Mouse (Mus musculus): ENCODE results near the gene Olfr644. TPM values are rescaled to one million over a fixed set of nuclear protein-coding genes. Genes with fewer than 3 reads are reported as not detected.

Gene Olfr644
- polyA plus RNA-seq (2012; ENCODE audit: insufficient read depth, insufficient read length, low replicate concordance, missing spikeins), result not detected in 2 replicates

DNA sequence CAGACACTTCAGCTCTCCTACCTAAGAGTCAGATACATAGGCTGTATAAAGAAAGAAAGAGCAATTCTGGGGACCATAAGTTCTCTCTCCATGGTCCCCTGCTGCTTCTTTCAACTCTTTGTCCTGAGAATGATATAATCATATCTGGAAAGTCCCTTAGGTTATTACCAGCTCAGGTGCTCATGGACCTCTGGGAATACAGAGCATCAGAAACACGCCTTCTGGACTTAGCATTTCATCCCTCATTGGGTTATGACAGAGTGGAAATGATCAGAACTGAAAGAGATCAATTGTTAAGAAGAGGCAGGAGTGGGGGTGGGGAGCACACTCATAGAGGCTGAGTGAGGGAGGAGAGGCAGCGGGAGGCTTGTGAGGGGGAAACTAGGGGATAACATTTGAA is at the start of gene Olfr644:
TSS of gene Olfr644 (minus strand) at position 101 of the 400 bp plus-strand sequence.
- no peak for TF ChIP-seq CTCF (IDR thresholded peaks at IDR 0.05; ENCODE audit: insufficient read depth, low read depth, low read length)
- TF ChIP-seq POLR2A (IDR thresholded peaks at IDR 0.05; ENCODE audit: insufficient read depth, low read depth, low read length), result no peak
- 66% methylated on average over 2 of the region's 2 CpGs for WGBS
- H3K4me3 ChIP-seq (ENCODE audit: insufficient read depth, low read depth, low read length), result no peak within 1 kb of the TSS
- no peaks in the 10 kb centered on the region for H3K4me1 ChIP-seq (ENCODE audit: control insufficient read depth, insufficient read depth, low read length)
- H3K27ac ChIP-seq (ENCODE audit: insufficient read depth, low read depth, low read length), result no peak within 1 kb of the TSS

DNA sequence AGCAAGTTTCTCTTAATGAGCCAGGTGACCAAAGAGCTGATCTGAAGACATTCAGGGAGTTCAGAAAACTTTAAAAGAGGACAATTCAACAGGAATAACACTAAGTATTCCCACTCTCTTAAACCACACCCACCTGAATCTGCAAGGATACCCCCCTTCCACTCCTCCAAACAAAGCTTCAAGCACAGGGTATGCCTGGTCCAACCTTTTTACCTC is 33.0 kb upstream of the Olfr644 start, which contains the start of gene Olfr646:
TSS of gene Olfr646 (plus strand) at position 117 of the 216 bp plus-strand sequence.
- Histone ChIP-seq H3K27ac (ENCODE audit: insufficient read depth, low read depth, low read length) (no peak within 1 kb of the TSS), H3K4me1 (ENCODE audit: control insufficient read depth, insufficient read depth, low read length) (no peaks in the 10 kb centered on the region), H3K4me3 (ENCODE audit: insufficient read depth, low read depth, low read length) (no peak within 1 kb of the TSS)
- TF ChIP-seq POLR2A (IDR thresholded peaks at IDR 0.05; ENCODE audit: insufficient read depth, low read depth, low read length) (no peak), CTCF (IDR thresholded peaks at IDR 0.05; ENCODE audit: insufficient read depth, low read depth, low read length) (no peak)

DNA sequence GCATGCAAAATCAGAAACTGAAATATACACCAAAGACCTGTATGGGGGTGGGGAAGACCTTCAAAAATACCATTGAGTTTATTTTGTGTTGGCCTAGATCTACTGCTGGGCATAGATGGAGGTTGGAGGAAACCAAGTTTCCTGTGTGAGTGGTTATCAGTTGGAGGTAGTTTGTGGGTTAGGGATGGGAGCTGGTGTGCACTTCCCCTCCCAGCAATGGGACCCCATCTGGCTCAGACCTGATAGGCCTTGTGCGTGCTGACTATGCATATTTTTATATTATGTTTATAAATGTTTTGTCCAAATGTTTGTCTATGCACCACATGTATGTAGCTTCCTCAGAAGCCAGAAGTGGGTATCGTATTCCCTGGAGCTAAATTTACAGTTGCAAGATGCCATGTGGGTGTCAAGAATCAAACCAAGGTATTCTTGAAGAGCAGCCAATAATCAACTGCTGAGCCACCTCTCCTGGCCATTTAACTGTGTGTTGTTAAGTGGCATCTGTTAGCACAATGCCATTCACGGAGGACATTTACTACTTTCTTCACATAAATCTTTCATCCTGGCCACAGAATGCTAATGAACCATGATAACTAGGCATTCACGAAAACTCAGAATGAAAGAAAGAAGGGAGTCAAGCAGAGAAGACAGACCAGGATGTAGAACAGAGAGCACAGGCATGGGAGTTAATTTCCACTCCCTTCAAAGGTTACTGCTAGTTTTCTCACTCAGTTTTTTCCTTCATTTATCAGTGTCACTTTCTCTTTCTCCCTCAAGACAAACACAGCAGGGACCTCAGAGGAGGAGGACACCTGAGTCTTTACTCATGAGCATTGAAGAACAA is 32.5 kb upstream of the Olfr644 start:
- no peak overlapping the region for H3K4me3 ChIP-seq (ENCODE audit: insufficient read depth, low read depth, low read length)
- H3K4me1 ChIP-seq (ENCODE audit: control insufficient read depth, insufficient read depth, low read length), result no peaks in the 10 kb centered on the region
- H3K27ac ChIP-seq (ENCODE audit: insufficient read depth, low read depth, low read length), result no peak overlapping the region
- WGBS, result 59% methylated on average over 4 of the region's 4 CpGs
- no peak for TF ChIP-seq POLR2A (IDR thresholded peaks at IDR 0.05; ENCODE audit: insufficient read depth, low read depth, low read length)
- TF ChIP-seq CTCF (IDR thresholded peaks at IDR 0.05; ENCODE audit: insufficient read depth, low read depth, low read length), result no peak

DNA sequence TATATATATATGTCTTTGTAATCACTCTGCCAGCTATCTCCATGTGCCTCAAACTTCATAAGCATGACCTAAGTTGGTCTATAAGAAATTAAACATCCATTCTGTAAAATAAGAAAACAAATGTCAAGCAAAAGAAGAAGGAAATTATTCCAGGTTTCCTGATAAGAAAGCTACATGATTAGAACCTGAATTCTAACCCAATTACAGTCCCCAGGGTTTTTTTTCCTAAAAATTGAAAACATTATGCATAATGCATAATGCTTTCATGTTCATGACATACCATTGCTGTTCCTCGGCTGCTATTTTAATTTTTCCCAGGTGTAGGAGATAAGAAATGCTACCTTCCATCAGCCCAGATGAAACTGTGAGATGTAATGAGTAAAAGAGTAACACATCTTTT is 13.7 kb upstream of the Olfr644 start, which contains the start of gene Olfr645:
TSS of gene Olfr645 (minus strand) at position 101 of the 400 bp plus-strand sequence.
- Histone ChIP-seq H3K4me1 (ENCODE audit: control insufficient read depth, insufficient read depth, low read length) (no peaks in the 10 kb centered on the region), H3K27ac (ENCODE audit: insufficient read depth, low read depth, low read length) (no peak within 1 kb of the TSS), H3K4me3 (ENCODE audit: insufficient read depth, low read depth, low read length) (no peak within 1 kb of the TSS)
- 79% methylated on average over 1 of the region's 1 CpGs for WGBS
- no peak for TF ChIP-seq CTCF (IDR thresholded peaks at IDR 0.05; ENCODE audit: insufficient read depth, low read depth, low read length)
- no peak for TF ChIP-seq POLR2A (IDR thresholded peaks at IDR 0.05; ENCODE audit: insufficient read depth, low read depth, low read length)

DNA sequence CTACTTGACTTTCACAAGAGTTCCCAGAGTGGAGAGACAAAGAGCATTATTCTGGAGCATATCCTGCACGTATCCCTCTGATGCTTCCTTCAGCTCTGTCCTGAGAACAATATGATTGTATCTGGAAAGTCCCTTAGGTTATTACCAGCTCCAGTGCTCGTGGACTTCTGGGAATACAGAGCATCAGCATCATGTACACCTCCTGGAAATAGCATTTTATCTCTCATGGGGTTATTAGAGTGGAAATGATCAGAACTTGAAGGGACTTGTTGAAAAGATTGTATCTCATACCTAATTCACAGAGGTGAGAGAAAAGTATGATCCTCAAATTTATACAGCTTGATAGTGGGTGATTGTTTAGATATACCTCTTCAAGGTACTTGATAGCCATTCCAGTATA is 10.3 kb downstream of the Olfr644 start, which contains the start of gene 4930516K23Rik:
TSS of gene 4930516K23Rik (minus strand) at position 101 of the 400 bp plus-strand sequence.
- TF ChIP-seq CTCF (IDR thresholded peaks at IDR 0.05; ENCODE audit: insufficient read depth, low read depth, low read length) (no peak), POLR2A (IDR thresholded peaks at IDR 0.05; ENCODE audit: insufficient read depth, low read depth, low read length) (no peak)
- Histone ChIP-seq H3K27ac (ENCODE audit: insufficient read depth, low read depth, low read length) (no peak within 1 kb of the TSS), H3K4me1 (ENCODE audit: control insufficient read depth, insufficient read depth, low read length) (no peaks in the 10 kb centered on the region), H3K4me3 (ENCODE audit: insufficient read depth, low read depth, low read length) (no peak within 1 kb of the TSS)
- 51% methylated on average over 2 of the region's 2 CpGs for WGBS

DNA sequence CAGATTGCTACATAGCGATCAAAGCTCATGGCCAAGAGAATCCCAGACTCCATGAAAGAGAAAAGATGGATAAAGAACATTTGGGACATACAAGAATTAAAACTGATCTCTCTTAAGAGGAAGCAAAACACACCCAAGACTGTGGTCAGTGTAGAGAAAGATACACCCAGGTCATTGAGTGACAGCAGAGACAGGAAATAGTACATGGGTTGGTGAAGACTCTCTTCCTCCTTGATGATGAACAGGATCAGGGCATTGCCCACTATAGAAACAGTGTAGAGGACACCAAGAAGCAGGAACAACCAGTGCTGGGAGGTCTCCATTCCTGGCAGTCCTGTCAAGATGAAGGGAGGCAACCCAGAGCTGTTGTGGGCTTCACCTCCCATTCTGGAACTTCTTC is 12.5 kb downstream of the Olfr644 start:
- Histone ChIP-seq H3K27ac (ENCODE audit: insufficient read depth, low read depth, low read length) (no peak overlapping the region), H3K4me3 (ENCODE audit: insufficient read depth, low read depth, low read length) (no peak overlapping the region), H3K4me1 (ENCODE audit: control insufficient read depth, insufficient read depth, low read length) (no peaks in the 10 kb centered on the region)
- no peak for TF ChIP-seq POLR2A (IDR thresholded peaks at IDR 0.05; ENCODE audit: insufficient read depth, low read depth, low read length)
- no peak for TF ChIP-seq CTCF (IDR thresholded peaks at IDR 0.05; ENCODE audit: insufficient read depth, low read depth, low read length)
- 91% methylated on average over 1 of the region's 1 CpGs for WGBS

DNA sequence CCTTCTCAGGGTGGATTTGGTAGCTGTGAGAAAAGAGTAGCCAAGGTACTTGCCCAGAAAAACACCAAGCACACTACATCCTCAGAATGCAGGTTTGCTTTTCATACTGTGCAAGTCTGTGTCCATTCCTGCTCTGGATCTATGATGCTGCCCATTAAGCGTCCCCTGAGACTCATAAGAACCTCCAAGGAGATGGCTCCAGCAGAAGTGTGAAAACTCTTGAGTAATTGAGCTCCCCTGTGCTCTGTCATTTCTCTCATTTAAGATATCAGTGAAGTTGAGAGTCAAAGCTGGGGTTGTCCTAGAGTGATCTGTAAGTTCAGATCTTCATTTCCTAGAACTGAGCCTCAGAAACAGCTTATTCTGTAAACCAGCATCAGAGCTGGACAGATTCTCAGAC is 19.1 kb downstream of the Olfr644 start, which contains the start of gene Olfr642:
TSS of gene Olfr642 (minus strand) at position 101 of the 400 bp plus-strand sequence.
- no peak within 1 kb of the TSS for H3K4me3 ChIP-seq (ENCODE audit: insufficient read depth, low read depth, low read length)
- no peak for TF ChIP-seq POLR2A (IDR thresholded peaks at IDR 0.05; ENCODE audit: insufficient read depth, low read depth, low read length)
- no peak for TF ChIP-seq CTCF (IDR thresholded peaks at IDR 0.05; ENCODE audit: insufficient read depth, low read depth, low read length)
- WGBS, result 76% methylated on average over 1 of the region's 1 CpGs
- no peaks in the 10 kb centered on the region for H3K4me1 ChIP-seq (ENCODE audit: control insufficient read depth, insufficient read depth, low read length)
- H3K27ac ChIP-seq (ENCODE audit: insufficient read depth, low read depth, low read length), result no peak within 1 kb of the TSS

DNA sequence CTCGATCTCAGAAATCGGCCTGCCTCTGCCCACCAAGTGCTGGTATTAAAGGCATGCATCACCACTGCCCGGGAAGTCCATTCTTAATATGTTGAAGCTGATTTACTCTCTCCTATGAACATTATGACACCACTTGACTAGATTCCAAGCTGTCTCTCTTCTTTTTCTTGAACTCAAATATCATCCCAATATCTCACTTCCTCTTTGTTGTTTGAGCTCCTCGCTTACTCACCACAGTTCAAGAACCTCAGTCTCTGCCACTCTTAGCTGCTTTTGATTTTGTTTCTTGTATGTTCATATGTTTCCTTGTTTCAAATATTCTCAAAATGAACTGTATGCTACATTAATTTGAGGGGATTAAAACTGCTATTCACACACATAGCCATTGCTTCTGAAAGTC is 20.9 kb downstream of the Olfr644 start:
- H3K4me3 ChIP-seq (ENCODE audit: insufficient read depth, low read depth, low read length), result no peak overlapping the region
- no peaks in the 10 kb centered on the region for H3K4me1 ChIP-seq (ENCODE audit: control insufficient read depth, insufficient read depth, low read length)
- WGBS, result 89% methylated on average over 4 of the region's 4 CpGs
- TF ChIP-seq CTCF (IDR thresholded peaks at IDR 0.05; ENCODE audit: insufficient read depth, low read depth, low read length) (no peak), POLR2A (IDR thresholded peaks at IDR 0.05; ENCODE audit: insufficient read depth, low read depth, low read length) (no peak)
- no peak overlapping the region for H3K27ac ChIP-seq (ENCODE audit: insufficient read depth, low read depth, low read length)

DNA sequence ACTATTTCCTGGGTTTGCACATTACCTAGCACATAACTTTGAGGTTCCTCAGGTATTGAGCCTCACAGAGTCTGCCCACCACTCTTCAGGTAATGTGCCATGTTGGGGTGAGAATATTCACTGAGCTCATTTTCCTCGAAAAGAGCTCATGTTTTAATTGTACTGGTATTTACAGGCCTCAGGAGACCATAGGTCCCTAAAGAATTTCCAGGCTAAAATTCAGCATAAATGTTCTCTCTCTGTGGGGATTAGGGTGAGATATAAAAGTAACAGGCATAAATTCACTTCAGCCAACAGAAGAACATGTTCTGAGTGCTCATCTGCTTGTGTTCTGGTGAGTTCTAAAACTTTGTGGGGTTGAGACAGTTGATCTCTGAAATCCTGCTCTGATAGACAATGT is 36.5 kb downstream of the Olfr644 start, which contains the start of gene Olfr641:
TSS of gene Olfr641 (plus strand) at position 301 of the 400 bp plus-strand sequence.
- Histone ChIP-seq H3K4me3 (ENCODE audit: insufficient read depth, low read depth, low read length) (no peak within 1 kb of the TSS), H3K4me1 (ENCODE audit: control insufficient read depth, insufficient read depth, low read length) (no peaks in the 10 kb centered on the region), H3K27ac (ENCODE audit: insufficient read depth, low read depth, low read length) (no peak within 1 kb of the TSS)
- no peak for TF ChIP-seq POLR2A (IDR thresholded peaks at IDR 0.05; ENCODE audit: insufficient read depth, low read depth, low read length)
- TF ChIP-seq CTCF (IDR thresholded peaks at IDR 0.05; ENCODE audit: insufficient read depth, low read depth, low read length), result no peak
- 66% methylated on average over 1 of the region's 1 CpGs for WGBS

Data from olfactory bulb, adult 2 months (tissue).